Mouse (Mus musculus): ENCODE measurements at regions not wholly inside any gene's neighbourhood (a gene's known extent, or its start where the extent isn't known, plus 50 kb on each side); places are given as distances from the start of the nearest gene placed in this dataset.

GRCm38 (mm10) chr4:84218961-84219360, 456.1 kb downstream of the Bnc2 start:
- no peak overlapping the region for H3K4me2 ChIP-seq (ENCODE audit: low read depth, low read length, poor library complexity, severe bottlenecking)
- ATAC-seq (ENCODE audit: low FRiP score) (no peak), DNase-seq (ENCODE audit: low spot score) (no peak)
- WGBS = 89% methylated on average over 4 of the region's 4 CpGs
- H3K27ac ChIP-seq (ENCODE audit: low read depth, low read length) = no peak overlapping the region
- H3K36me3 ChIP-seq (ENCODE audit: insufficient read depth, low read length) = no peaks in the 10 kb centered on the region
- no peak overlapping the region for H3K9ac ChIP-seq (replicated peaks; ENCODE audit: low read length, poor library complexity, severe bottlenecking)
- H3K27me3 ChIP-seq (ENCODE audit: insufficient read depth, low read length) = no peaks in the 10 kb centered on the region
- no peak overlapping the region for H3K4me3 ChIP-seq (ENCODE audit: low read depth, low read length)
- H3K9me3 ChIP-seq (ENCODE audit: low read length) = no peaks in the 10 kb centered on the region
- TF ChIP-seq CTCF (IDR thresholded peaks at IDR 0.05) = no peak
- H3K4me1 ChIP-seq (ENCODE audit: insufficient read depth, low read length) = no peaks in the 10 kb centered on the region

- H3K4me2 ChIP-seq (ENCODE audit: low read depth, low read length, poor library complexity, severe bottlenecking) = no peak overlapping the region
- WGBS = 34% methylated on average over 4 of the region's 4 CpGs
These were observed 452.9 kb downstream of the Bnc2 start for GRCm38 (mm10) chr4:84222057-84222717.

GRCm38 (mm10) chr4:84222805-84223335, 452.2 kb downstream of the Bnc2 start:
- TF ChIP-seq CTCF (IDR thresholded peaks at IDR 0.05) = no peak
- DNase-seq (ENCODE audit: low spot score) = peak; percentile 6
- H3K4me1 ChIP-seq (ENCODE audit: insufficient read depth, low read length) = no peaks in the 10 kb centered on the region
- H3K27me3 ChIP-seq (ENCODE audit: insufficient read depth, low read length) = no peaks in the 10 kb centered on the region
- WGBS = 69% methylated on average over 11 of the region's 11 CpGs
- ATAC-seq (ENCODE audit: low FRiP score) = no peak
- no peaks in the 10 kb centered on the region for H3K9me3 ChIP-seq (ENCODE audit: low read length)
- H3K27ac ChIP-seq (ENCODE audit: low read depth, low read length) = no peak overlapping the region
- no peak overlapping the region for H3K9ac ChIP-seq (replicated peaks; ENCODE audit: low read length, poor library complexity, severe bottlenecking)
- H3K4me3 ChIP-seq (ENCODE audit: low read depth, low read length) = no peak overlapping the region
- no peaks in the 10 kb centered on the region for H3K36me3 ChIP-seq (ENCODE audit: insufficient read depth, low read length)
- no peak overlapping the region for H3K4me2 ChIP-seq (ENCODE audit: low read depth, low read length, poor library complexity, severe bottlenecking)

More at GRCm38 (mm10) chr4:84222057-84222717, 452.9 kb downstream of the Bnc2 start:
- no peak for TF ChIP-seq CTCF (IDR thresholded peaks at IDR 0.05)
- no peak for ATAC-seq (ENCODE audit: low FRiP score)
- Histone ChIP-seq H3K27me3 (ENCODE audit: insufficient read depth, low read length) (no peaks in the 10 kb centered on the region), H3K4me1 (ENCODE audit: insufficient read depth, low read length) (no peaks in the 10 kb centered on the region), H3K4me3 (ENCODE audit: low read depth, low read length) (no peak overlapping the region), H3K27ac (ENCODE audit: low read depth, low read length) (no peak overlapping the region), H3K9ac (replicated peaks; ENCODE audit: low read length, poor library complexity, severe bottlenecking) (no peak overlapping the region), H3K9me3 (ENCODE audit: low read length) (no peaks in the 10 kb centered on the region), H3K36me3 (ENCODE audit: insufficient read depth, low read length) (no peaks in the 10 kb centered on the region)
- no peak for DNase-seq (ENCODE audit: low spot score)

- no peak for TF ChIP-seq CTCF (IDR thresholded peaks at IDR 0.05)
- WGBS = 70% methylated on average over 6 of the region's 6 CpGs
- Histone ChIP-seq H3K4me1 (ENCODE audit: insufficient read depth, low read length) (no peaks in the 10 kb centered on the region), H3K4me2 (ENCODE audit: low read depth, low read length, poor library complexity, severe bottlenecking) (no peak overlapping the region), H3K9ac (replicated peaks; ENCODE audit: low read length, poor library complexity, severe bottlenecking) (no peak overlapping the region), H3K9me3 (ENCODE audit: low read length) (no peaks in the 10 kb centered on the region), H3K27me3 (ENCODE audit: insufficient read depth, low read length) (no peaks in the 10 kb centered on the region), H3K4me3 (ENCODE audit: low read depth, low read length) (no peak overlapping the region), H3K27ac (ENCODE audit: low read depth, low read length) (no peak overlapping the region), H3K36me3 (ENCODE audit: insufficient read depth, low read length) (no peaks in the 10 kb centered on the region)
- no peak for ATAC-seq (ENCODE audit: low FRiP score)
- no peak for DNase-seq (ENCODE audit: low spot score)
These were observed 450.5 kb downstream of the Bnc2 start for GRCm38 (mm10) chr4:84224556-84224955.

All from midbrain, postnatal 0 days (tissue).